Mouse (Mus musculus) hindbrain, embryonic 16.5 days (tissue): ENCODE measurements around the gene Mbtps1. TPM values are rescaled to one million over a fixed set of nuclear protein-coding genes. Genes with fewer than 3 reads are reported as not detected.

Experiments
- ATAC-seq: fragments of 200-750 bp; cut with Nextera tagmentation; 2 replicates; pipeline ENCODE4 v1.8.0; 2017; ENCODE audit warnings: moderate TSS enrichment, moderate library complexity
- H3K27ac ChIP-seq: fragments of 300-500 bp; sonication (generic); 2 replicates; pipeline ENCODE4 v1.5.1; 2014; ENCODE audit warnings: low read depth, mild to moderate bottlenecking, control low read depth, low read length, moderate library complexity
- H3K27me3 ChIP-seq: fragments of 300-500 bp; sonication (generic); replicated peaks from 2 replicates; pipeline ENCODE4 v1.6.1; 2014; ENCODE audit warnings: low read length; ENCODE audit not compliant: control insufficient read depth, insufficient read depth
- H3K36me3 ChIP-seq: fragments of 300-500 bp; sonication (generic); 2 replicates; pipeline ENCODE4 v1.6.1; 2014; ENCODE audit warnings: mild to moderate bottlenecking, low read length, moderate library complexity, mixed read lengths; ENCODE audit not compliant: control insufficient read depth, insufficient read depth
- H3K4me1 ChIP-seq: fragments of 300-500 bp; sonication (generic); 2 replicates; pipeline ENCODE4 v1.6.1; 2014; ENCODE audit warnings: low read depth, low read length; ENCODE audit not compliant: control insufficient read depth, insufficient read depth
- H3K4me2 ChIP-seq: fragments of 300-500 bp; sonication (generic); 2 replicates; pipeline ENCODE4 v1.6.1; 2014; ENCODE audit warnings: mild to moderate bottlenecking, low read length, control low read depth, moderate library complexity
- H3K4me3 ChIP-seq: fragments of 300-500 bp; sonication (generic); 2 replicates; pipeline ENCODE4 v1.5.1; 2014; ENCODE audit warnings: mild to moderate bottlenecking, low read length, control low read depth, moderate library complexity
- H3K9ac ChIP-seq: fragments of 300-500 bp; sonication (generic); 2 replicates; pipeline ENCODE4 v1.6.1; 2014; ENCODE audit warnings: low read depth, mild to moderate bottlenecking, control low read depth, low read length, moderate library complexity
- H3K9me3 ChIP-seq: fragments of 300-500 bp; sonication (generic); 2 replicates; pipeline ENCODE4 v1.6.1; 2014; ENCODE audit warnings: mild to moderate bottlenecking, low read length, moderate library complexity; ENCODE audit not compliant: control insufficient read depth
- WGBS: fragments of 180-500 bp; shearing (Covaris S2); extraction: QIAGEN DNeasy Blood & Tissue Kit; methylation state at CpG from one replicate; pipeline ENCODE4 v1.1.7; 2014; 5-methylcytosine and 5-hydroxymethylcytosine counted together
- polyA plus RNA-seq: library from polyadenylated mRNA; unstranded; fragments of >200 nt; fragmentation: Nextera tagmentation; extraction: Ambion mirVana; gene quantifications from 2 replicates; pipeline ENCODE4 v1.2.1, GENCODE M21; 2015

Gene Mbtps1
- polyA plus RNA-seq, 1 experiment from 2014 or later: 46.3 TPM

DNA sequence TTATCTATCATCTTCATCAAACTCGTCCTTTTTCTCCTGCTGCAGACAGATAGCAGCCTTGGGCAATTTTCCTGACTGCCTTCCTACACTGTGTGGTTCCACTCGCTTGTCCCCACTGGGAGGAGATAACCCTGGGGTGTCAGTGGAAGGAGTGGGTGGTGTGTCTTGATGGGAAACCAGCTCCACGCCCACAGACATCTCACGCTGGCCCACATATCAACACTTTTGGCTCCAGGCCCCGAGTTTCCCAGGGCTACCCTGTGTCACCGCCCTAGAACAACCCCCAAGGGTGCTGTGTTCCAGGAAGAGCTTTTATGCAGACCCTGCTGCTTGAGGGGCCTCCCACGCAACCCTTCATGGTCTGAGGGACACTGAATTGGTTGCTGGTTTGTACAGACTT lies 94.8 kb downstream of the Mbtps1 start:
- Histone ChIP-seq H3K4me1 (peaks cover 26% of the 10 kb centered on the region), H3K4me3 (no peak overlapping the region)
- WGBS: 39% methylated on average over 7 of the region's 7 CpGs

GRCm38 (mm10) chr8:119461356-119461755 lies 97.2 kb downstream of the Mbtps1 start:
- Histone ChIP-seq H3K4me2 (no peak overlapping the region), H3K4me3 (no peak overlapping the region), H3K4me1 (peaks cover 21% of the 10 kb centered on the region), H3K9ac (no peak overlapping the region), H3K36me3 (no peaks in the 10 kb centered on the region), H3K27ac (no peak overlapping the region), H3K27me3 (no peaks in the 10 kb centered on the region; the same call in 1 of the 2 replicates), H3K9me3 (no peaks in the 10 kb centered on the region)
- 25% methylated on average over 9 of the region's 9 CpGs for WGBS
- no peak; the same call in 1 of the 2 replicates for ATAC-seq

More for the DNA sequence above, 94.8 kb downstream of the Mbtps1 start:
- H3K36me3 ChIP-seq: no peaks in the 10 kb centered on the region
- ATAC-seq: no peak
- H3K4me2 ChIP-seq: no peak overlapping the region
- H3K27me3 ChIP-seq: no peaks in the 10 kb centered on the region; the same call in 1 of the 2 replicates
- no peaks in the 10 kb centered on the region for H3K9me3 ChIP-seq
- H3K9ac ChIP-seq: no peak overlapping the region
- H3K27ac ChIP-seq: no peak overlapping the region

DNA sequence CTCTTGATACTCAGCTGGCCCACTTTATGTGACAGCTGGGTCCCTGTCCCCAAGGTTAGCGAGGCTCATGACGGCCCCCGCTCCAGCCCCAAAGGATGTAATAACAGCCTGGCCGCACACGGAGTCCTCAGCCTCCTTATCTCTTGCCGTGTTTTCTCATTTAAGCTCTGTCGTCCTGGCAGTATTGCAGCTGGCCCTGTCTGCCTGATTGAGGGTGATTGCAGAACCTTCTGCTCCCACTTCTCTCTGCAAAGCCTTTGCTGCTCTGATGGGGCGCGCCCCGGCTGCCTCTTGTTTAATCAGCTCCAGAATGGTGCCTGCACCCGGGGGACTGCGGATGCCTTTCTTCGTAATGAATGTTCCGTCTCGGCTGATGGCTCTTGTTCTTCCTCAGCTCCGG lies 98.8 kb downstream of the Mbtps1 start:
- peaks cover 7% of the 10 kb centered on the region; the same call in 1 of the 2 replicates for H3K4me1 ChIP-seq
- H3K4me2 ChIP-seq: peak overlapping the region; percentile 3; the same call in 1 of the 2 replicates
- no peak overlapping the region for H3K4me3 ChIP-seq
- H3K9me3 ChIP-seq: no peaks in the 10 kb centered on the region
- H3K9ac ChIP-seq: no peak overlapping the region
- H3K36me3 ChIP-seq: no peaks in the 10 kb centered on the region
- no peak overlapping the region for H3K27ac ChIP-seq
- 20% methylated on average over 16 of the region's 16 CpGs for WGBS
- H3K27me3 ChIP-seq: no peaks in the 10 kb centered on the region; the same call in 1 of the 2 replicates
- peak; percentile 54; the same call in 1 of the 2 replicates for ATAC-seq

Other genes with a start within 250 kb of the Mbtps1 start
- gene Hsbp1, start 214.2 kb downstream of the Mbtps1 start, polyA plus RNA-seq: 802 and 900 TPM in 2 replicates
- 16.1 and 16.5 TPM in 2 replicates for gene Mlycd, start 163.9 kb downstream of the Mbtps1 start, polyA plus RNA-seq
- 0.26 and 0.63 TPM in 2 replicates for gene Osgin1, start 124.6 kb downstream of the Mbtps1 start, polyA plus RNA-seq
- gene Necab2, start 112.0 kb downstream of the Mbtps1 start, polyA plus RNA-seq: 52.2 and 56.9 TPM in 2 replicates
- gene Slc38a8, start 57.0 kb downstream of the Mbtps1 start, polyA plus RNA-seq: 0.11 TPM in 1 of 2 replicates, not detected in the other
- gene Hsdl1, start 16.4 kb upstream of the Mbtps1 start, polyA plus RNA-seq: 161 and 169 TPM in 2 replicates
- gene Dnaaf1, start 16.5 kb upstream of the Mbtps1 start, polyA plus RNA-seq: 0.61 and 0.69 TPM in 2 replicates
- gene Taf1c, start 46.5 kb upstream of the Mbtps1 start, polyA plus RNA-seq: 13.0 and 15.2 TPM in 2 replicates
- 0.23 and 0.29 TPM in 2 replicates for gene Adad2, start 54.0 kb upstream of the Mbtps1 start, polyA plus RNA-seq
- gene Kcng4, start 76.9 kb upstream of the Mbtps1 start, polyA plus RNA-seq: 0.13 and 0.14 TPM in 2 replicates
- 7.1 and 8.3 TPM in 2 replicates for gene Wfdc1, start 107.6 kb upstream of the Mbtps1 start, polyA plus RNA-seq
- 0.49 and 0.75 TPM in 2 replicates for gene Atp2c2, start 141.3 kb upstream of the Mbtps1 start, polyA plus RNA-seq
- 11.4 and 13.4 TPM in 2 replicates for gene Tldc1, start 219.7 kb upstream of the Mbtps1 start, polyA plus RNA-seq